Comparison of ENCODE assay signal across 18 mouse cellular contexts in genomic region chr11:51518585-51518984, GRCm38 (mm10).
"Had no signal": no experiment of that assay in that cellular context is flagged by ENCODE, and none has a peak within 500 bp of the region (broad histone marks: within the 10 kb centered on the region; RNA-seq: fewer than 3 reads in every experiment).

No protein-coding gene starts in this region.

- H3K4me3 ChIP-seq: midbrain, embryonic 10.5 days; midbrain, embryonic 12.5 days; myocyte; neural tube, embryonic 13.5 days; neural tube, embryonic 15.5 days had no signal

- H3K27me3 ChIP-seq: midbrain, embryonic 12.5 days; neural tube, embryonic 13.5 days; neural tube, embryonic 15.5 days had no signal

- H3K36me3 ChIP-seq: midbrain, embryonic 10.5 days; midbrain, embryonic 12.5 days; neural tube, embryonic 13.5 days; neural tube, embryonic 15.5 days had no signal

- H3K4me1 ChIP-seq: midbrain, embryonic 12.5 days; neural tube, embryonic 13.5 days; neural tube, embryonic 15.5 days had no signal

- H3K9ac ChIP-seq: lung, embryonic 14.5 days; midbrain, embryonic 12.5 days; neural tube, embryonic 13.5 days; neural tube, embryonic 15.5 days had no signal

- H3K4me2 ChIP-seq: lung, embryonic 14.5 days; midbrain, embryonic 12.5 days; neural tube, embryonic 13.5 days; neural tube, embryonic 15.5 days had no signal

- H3K9me3 ChIP-seq: midbrain, embryonic 12.5 days; neural tube, embryonic 15.5 days had no signal

- ATAC-seq: midbrain, embryonic 16.5 days had no signal

- DNase-seq: lung, adult 18-20 months; lung, embryonic 14.5 days; lung, postnatal 10 days; lung, postnatal 4 days; midbrain, embryonic 14.5 days; retina, postnatal 1 day; right cerebral cortex, adult 18-20 months; right cerebral cortex, postnatal 14 days; spleen, adult 18-20 months; thymus, adult 18-20 months; thymus, postnatal 14 days; thymus, postnatal 36 days had no signal

- H3K27ac ChIP-seq: midbrain, embryonic 10.5 days; midbrain, embryonic 12.5 days; neural tube, embryonic 13.5 days; neural tube, embryonic 15.5 days had no signal
